Comparison of ENCODE assay signal across 12 mouse cellular contexts in the genomic region with DNA sequence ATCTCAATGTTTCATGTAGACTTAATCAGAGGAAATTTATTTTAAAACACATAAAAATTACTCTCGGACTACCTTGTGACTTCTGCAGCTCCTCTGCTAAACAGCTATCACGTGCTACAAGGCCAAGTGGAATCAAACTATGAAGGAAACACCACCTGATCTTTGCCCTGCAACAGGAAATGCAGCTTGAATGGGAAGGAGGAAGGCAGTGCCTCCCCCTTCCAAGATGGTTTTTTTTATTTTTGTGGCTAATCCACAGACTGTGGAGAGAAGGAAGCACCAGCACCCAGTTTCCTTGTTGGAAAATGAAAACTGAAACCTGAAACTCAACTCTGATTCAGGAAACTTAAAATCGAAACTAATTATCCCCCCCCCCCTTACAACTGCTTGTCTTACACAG. TPM values are rescaled to one million over a fixed set of nuclear protein-coding genes. Genes with fewer than 3 reads are reported as not detected.
DNase-seq lines count a peak whose midpoint lies in the region; ATAC-seq and TF ChIP-seq lines count a peak whose summit lies in the region.
"Had no signal": no experiment of that assay in that cellular context is flagged by ENCODE, and none has a peak within 500 bp of the region (broad histone marks: within the 10 kb centered on the region; RNA-seq: fewer than 3 reads in every experiment).

No protein-coding gene starts in this region.

- no peaks in the 10 kb centered on the region for H3K27me3 ChIP-seq in kidney, embryonic 14.5 days (ENCODE audit: control insufficient read depth, insufficient read depth, low read length)
- H3K27me3 ChIP-seq in small intestine, adult 2 months (ENCODE audit: control insufficient read depth, insufficient read depth, low read length) = no peaks in the 10 kb centered on the region
- H3K27me3 ChIP-seq: neural tube, embryonic 12.5 days; Patski had no signal

- no peak overlapping the region for H3K4me3 ChIP-seq in kidney, embryonic 14.5 days (ENCODE audit: low read length)
- H3K4me3 ChIP-seq in small intestine, adult 2 months (ENCODE audit: low read depth, low read length) = no peak overlapping the region
- H3K4me3 ChIP-seq: neural tube, embryonic 12.5 days had no signal

- 0 out of 2 replicates have a peak overlapping the region, but pooled peaks have one; percentile 31 for H3K9ac ChIP-seq in kidney, embryonic 14.5 days (ENCODE audit: low read depth, low read length)
- H3K9ac ChIP-seq: neural tube, embryonic 12.5 days had no signal

- TF ChIP-seq POLR2A in small intestine, adult 2 months (IDR thresholded peaks at IDR 0.05; ENCODE audit: low read depth, low read length) = no peak

- H3K27ac ChIP-seq in kidney, embryonic 14.5 days (ENCODE audit: low read depth, low read length) = no peak overlapping the region
- peak overlapping the region; percentile 44 for H3K27ac ChIP-seq in small intestine, adult 2 months (ENCODE audit: insufficient read depth, low read depth, low read length)
- H3K27ac ChIP-seq: neural tube, embryonic 12.5 days had no signal

- peaks cover 18% of the 10 kb centered on the region for H3K4me1 ChIP-seq in kidney, embryonic 14.5 days (ENCODE audit: control insufficient read depth, insufficient read depth, low read length)
- H3K4me1 ChIP-seq in small intestine, adult 2 months (ENCODE audit: control insufficient read depth, insufficient read depth, insufficient read length, low read length) = peaks cover 19% of the 10 kb centered on the region

- no peaks in the 10 kb centered on the region for H3K9me3 ChIP-seq in kidney, embryonic 14.5 days (ENCODE audit: control insufficient read depth, low read length)
- H3K9me3 ChIP-seq: neural tube, embryonic 12.5 days had no signal

- 40% methylated on average over 3 of the region's 3 CpGs for WGBS in kidney, embryonic 14.5 days
- 9% methylated on average over 3 of the region's 3 CpGs for WGBS in small intestine, adult 2 months

- ATAC-seq in kidney, embryonic 14.5 days (ENCODE audit: low FRiP score, low TSS enrichment) = no peak
- no peak for ATAC-seq in megakaryocyte-erythroid progenitor cell, adult 5-6 weeks (replicated peaks; ENCODE audit: low FRiP score, low TSS enrichment, poor library complexity, severe bottlenecking)
- ATAC-seq: Patski had no signal

- peaks cover 37% of the 10 kb centered on the region for H3K36me3 ChIP-seq in kidney, embryonic 14.5 days (ENCODE audit: control insufficient read depth, insufficient read depth, low read length)
- H3K36me3 ChIP-seq in small intestine, adult 2 months (ENCODE audit: control insufficient read depth, insufficient read depth, low read length) = peaks cover 43% of the 10 kb centered on the region

- no peak overlapping the region for H3K4me2 ChIP-seq in kidney, embryonic 14.5 days (replicated peaks; ENCODE audit: low read depth, low read length)
- H3K4me2 ChIP-seq: neural tube, embryonic 12.5 days had no signal

- no peak for TF ChIP-seq CTCF in small intestine, adult 2 months (IDR thresholded peaks at IDR 0.05; ENCODE audit: extremely low read depth, insufficient read length, insufficient replicate concordance, low read depth, low read length)

- DNase-seq in adrenal gland, adult 2 months = peak; percentile 33
- DNase-seq in adrenal gland, adult 8-10 months = no peak
- peak; percentile 49 for DNase-seq in lung, postnatal 36 days
- no peak for DNase-seq in lung, postnatal 25 days (ENCODE audit: low spot score)
- no peak for DNase-seq in cerebellum, postnatal 10 days
- DNase-seq: layer of hippocampus, adult 9-11 months; right cerebral cortex, postnatal 25 days had no signal

RNA-seq across cellular contexts. Expression of gene Znfx1, which starts 4.6 kb away (rescaled TPM):
- 10 to 100 TPM; 50.2 to 53.6 TPM for total RNA-seq in adrenal gland, adult 2 months (2021)
- 29.5 and 31.9 TPM in 2 replicates for polyA plus RNA-seq in adrenal gland, adult 2 months (2012; rRNA removed)
- 10 to 100 TPM; 49.6 to 76.3 (median 64.9) TPM for total RNA-seq in adrenal gland, adult 8-10 months (2022)
- 4.3 and 10.5 TPM in 2 replicates for polyA plus RNA-seq in kidney, embryonic 14.5 days (2014; fragmentation: Nextera tagmentation; extraction: Ambion mirVana)
- 21.0 and 56.0 TPM in 2 replicates for polyA plus RNA-seq in small intestine, adult 2 months (2012; rRNA removed)
- total RNA-seq in megakaryocyte-erythroid progenitor cell, adult 5-6 weeks (2014; fragmentation: Nextera tagmentation) = 21.1 and 35.0 TPM in 2 replicates
- total RNA-seq in megakaryocyte-erythroid progenitor cell, adult 5-6 weeks (2017) = 14.2 and 23.7 TPM in 2 replicates

RNA-seq across cellular contexts. Expression of gene Ddx27, which starts 43.2 kb away (rescaled TPM):
- total RNA-seq in adrenal gland, adult 2 months (2021) = 10 to 100 TPM; 29.2 to 41.5 TPM
- polyA plus RNA-seq in adrenal gland, adult 2 months (2012; rRNA removed) = 28.3 and 31.1 TPM in 2 replicates
- total RNA-seq in adrenal gland, adult 8-10 months (2022) = 10 to 100 TPM; 29.3 to 40.7 (median 34.2) TPM
- polyA plus RNA-seq in kidney, embryonic 14.5 days (2014; fragmentation: Nextera tagmentation; extraction: Ambion mirVana) = 43.5 and 55.8 TPM in 2 replicates
- polyA plus RNA-seq in small intestine, adult 2 months (2012; rRNA removed) = 6.4 and 14.7 TPM in 2 replicates
- 95.3 and 95.8 TPM in 2 replicates for total RNA-seq in megakaryocyte-erythroid progenitor cell, adult 5-6 weeks (2014; fragmentation: Nextera tagmentation)
- 164 and 178 TPM in 2 replicates for total RNA-seq in megakaryocyte-erythroid progenitor cell, adult 5-6 weeks (2017)

Comparison
In these comparisons a context has a peak if more than half of its experiments do, and no peak if none do; other contexts are left out.
1. DNase-seq: peak in adrenal gland, adult 2 months (single experiment) and lung, postnatal 36 days (single experiment); none in adrenal gland, adult 8-10 months (single experiment), lung, postnatal 25 days (single experiment) and cerebellum, postnatal 10 days (0 of 2).